Mouse (Mus musculus): ENCODE data around the gene Nup107. TPM values are rescaled to one million over a fixed set of nuclear protein-coding genes. Genes with fewer than 3 reads are reported as not detected.

Gene Nup107
- total and polyA plus RNA-seq, 2 experiments from 2014 or later = 12.5 to 19.0 TPM

DNA sequence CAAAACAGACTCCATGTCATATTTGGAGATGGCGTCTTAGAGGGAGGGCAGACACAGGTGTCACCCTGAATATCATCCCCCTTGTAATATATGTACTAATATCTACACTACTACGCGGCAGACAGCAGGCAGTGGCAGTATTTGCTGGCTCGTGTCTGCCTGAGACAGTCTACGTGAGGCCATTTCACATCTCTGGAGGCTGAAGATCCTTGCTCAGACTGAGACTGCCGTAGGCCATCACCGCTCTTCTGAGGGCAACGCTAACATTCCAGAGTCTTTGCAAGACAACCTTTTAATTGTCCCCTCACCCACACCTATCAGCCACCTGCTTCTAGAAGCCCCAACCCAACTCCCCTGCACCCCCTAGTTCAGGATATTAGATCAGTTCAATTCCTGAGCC lies 79.0 kb downstream of the Nup107 start:
- DNase-seq (ENCODE audit: low spot score) (no peak), ATAC-seq (no peak)
- Histone ChIP-seq H3K9me3 (ENCODE audit: low read length) (no peaks in the 10 kb centered on the region), H3K4me2 (ENCODE audit: low read depth, low read length) (no peak overlapping the region), H3K27ac (no peak overlapping the region), H3K36me3 (ENCODE audit: insufficient read depth, low read length) (no peaks in the 10 kb centered on the region), H3K27me3 (ENCODE audit: insufficient read depth, low read length) (no peaks in the 10 kb centered on the region), H3K4me1 (ENCODE audit: insufficient read depth, low read length) (peaks cover 5% of the 10 kb centered on the region; the same call in 1 of the 2 replicates), H3K9ac (replicated peaks; ENCODE audit: low read length) (no peak overlapping the region), H3K4me3 (ENCODE audit: low read length) (no peak overlapping the region)
- TF ChIP-seq CTCF (IDR thresholded peaks at IDR 0.05; ENCODE audit: low read depth) = no peak
- WGBS = 94% methylated on average over 8 of the region's 8 CpGs

DNA sequence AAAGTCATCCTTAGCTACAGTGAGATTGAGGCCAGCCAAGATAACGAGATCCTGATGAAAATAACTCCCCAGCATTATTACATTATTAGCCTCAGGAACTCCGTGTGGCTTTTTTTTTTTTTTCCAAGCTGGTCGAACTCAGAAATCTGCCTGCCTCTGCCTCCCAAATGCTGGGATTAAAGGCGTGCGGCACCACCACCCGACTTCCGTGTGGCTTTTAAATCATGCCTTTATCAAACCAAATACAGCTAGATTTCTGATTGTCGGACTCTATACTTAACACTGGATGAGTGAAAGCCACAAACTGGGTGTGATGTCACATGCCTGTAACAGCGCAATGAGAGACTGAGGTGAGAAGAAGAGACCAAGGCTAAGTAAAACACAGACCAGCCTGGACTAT lies 79.6 kb downstream of the Nup107 start:
- Histone ChIP-seq H3K4me2 (ENCODE audit: low read depth, low read length) (no peak overlapping the region), H3K4me1 (ENCODE audit: insufficient read depth, low read length) (peaks cover 5% of the 10 kb centered on the region; the same call in 1 of the 2 replicates), H3K27me3 (ENCODE audit: insufficient read depth, low read length) (no peaks in the 10 kb centered on the region), H3K36me3 (ENCODE audit: insufficient read depth, low read length) (no peaks in the 10 kb centered on the region), H3K27ac (no peak overlapping the region), H3K4me3 (ENCODE audit: low read length) (no peak overlapping the region), H3K9ac (replicated peaks; ENCODE audit: low read length) (no peak overlapping the region), H3K9me3 (ENCODE audit: low read length) (no peaks in the 10 kb centered on the region)
- no peak for DNase-seq (ENCODE audit: low spot score)
- 91% methylated on average over 9 of the region's 9 CpGs for WGBS
- no peak for ATAC-seq
- no peak for TF ChIP-seq CTCF (IDR thresholded peaks at IDR 0.05; ENCODE audit: low read depth)

DNA sequence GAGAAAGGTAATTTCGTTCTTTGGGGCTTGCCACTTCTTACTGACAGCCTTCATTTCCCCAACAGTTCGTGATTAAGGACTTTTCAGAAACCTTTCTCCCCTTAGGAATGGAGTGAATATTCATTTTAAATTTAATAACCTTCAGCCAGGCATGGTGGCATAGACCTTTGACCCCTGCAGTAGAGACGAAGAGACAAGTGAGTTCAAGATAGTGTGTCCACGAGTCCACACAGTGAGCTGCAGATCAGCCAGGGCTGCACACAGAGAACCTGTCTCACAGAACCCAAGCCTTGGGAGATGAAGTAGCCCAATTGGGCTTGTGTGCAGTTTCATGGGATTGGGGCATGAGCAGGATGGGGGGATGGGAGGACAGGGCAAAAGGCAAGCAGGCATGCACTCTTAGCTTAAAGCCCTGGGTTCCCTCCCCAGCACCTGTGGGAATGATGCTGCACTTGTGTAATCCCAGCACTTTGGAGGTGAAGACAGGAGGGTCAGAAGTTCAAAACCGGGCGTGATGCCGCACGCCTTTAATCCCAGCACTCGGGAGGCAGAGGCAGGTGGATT lies 80.2 kb downstream of the Nup107 start:
- no peaks in the 10 kb centered on the region for H3K9me3 ChIP-seq (ENCODE audit: low read length)
- H3K9ac ChIP-seq (replicated peaks; ENCODE audit: low read length) = no peak overlapping the region
- H3K4me3 ChIP-seq (ENCODE audit: low read length) = no peak overlapping the region
- ATAC-seq (no peak), DNase-seq (ENCODE audit: low spot score) (no peak)
- 93% methylated on average over 9 of the region's 9 CpGs for WGBS
- no peak overlapping the region for H3K4me2 ChIP-seq (ENCODE audit: low read depth, low read length)
- peaks cover 5% of the 10 kb centered on the region; the same call in 1 of the 2 replicates for H3K4me1 ChIP-seq (ENCODE audit: insufficient read depth, low read length)
- no peak overlapping the region for H3K27ac ChIP-seq
- H3K36me3 ChIP-seq (ENCODE audit: insufficient read depth, low read length) = peaks cover 5% of the 10 kb centered on the region; the same call in 1 of the 2 replicates
- no peak for TF ChIP-seq CTCF (IDR thresholded peaks at IDR 0.05; ENCODE audit: low read depth)
- H3K27me3 ChIP-seq (ENCODE audit: insufficient read depth, low read length) = no peaks in the 10 kb centered on the region

DNA sequence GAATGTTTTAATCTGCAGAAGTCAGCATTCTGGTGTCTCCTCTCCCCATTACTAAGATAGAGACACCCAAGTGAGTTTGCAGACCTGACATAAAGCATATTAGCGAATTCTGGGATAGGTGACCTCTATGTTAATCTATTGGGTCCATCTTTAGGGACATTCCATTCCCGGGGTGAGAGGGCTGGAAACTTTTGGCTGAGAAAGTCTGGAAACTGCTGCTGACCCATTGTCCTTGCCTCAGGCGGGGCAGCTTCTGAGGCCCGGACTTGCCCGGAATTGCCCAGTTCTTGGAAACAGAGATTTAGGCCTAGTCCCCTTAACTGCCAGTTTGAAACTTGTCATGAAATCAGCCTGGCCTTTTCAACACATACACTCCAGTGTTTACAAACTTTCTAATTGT lies 81.1 kb downstream of the Nup107 start:
- TF ChIP-seq CTCF (IDR thresholded peaks at IDR 0.05; ENCODE audit: low read depth) = no peak

DNA sequence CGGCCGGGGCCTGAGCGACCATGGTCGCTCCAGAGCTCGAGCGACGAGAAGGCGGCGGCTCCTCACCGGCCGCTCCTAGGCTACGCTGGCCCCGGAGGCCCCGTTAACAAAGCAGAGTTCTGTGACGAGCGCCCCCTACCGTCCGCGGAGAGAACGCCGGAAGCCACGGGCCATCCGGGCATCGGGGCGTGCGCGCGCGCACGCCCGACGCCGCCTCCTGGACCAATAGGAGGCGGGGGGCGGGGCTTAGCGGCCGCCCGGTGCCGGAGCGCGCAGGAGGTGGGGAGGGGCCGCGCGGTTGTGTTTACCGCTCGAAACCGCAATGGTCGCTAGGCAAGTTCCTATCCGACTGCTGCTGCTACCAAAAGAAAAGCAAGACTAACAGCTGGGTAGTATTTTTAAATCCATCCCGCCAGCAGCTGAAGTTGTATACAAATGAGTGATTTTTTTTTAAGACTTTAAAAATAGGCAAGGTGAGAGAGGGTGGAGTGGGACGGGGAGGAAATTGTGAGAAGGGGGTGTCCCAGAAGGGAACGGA lies 81.8 kb downstream of the Nup107 start, which contains the start of gene Mdm2:
TSS of gene Mdm2 (minus strand) at position 155 of the 538 bp plus-strand sequence.
- Histone ChIP-seq H3K36me3 (ENCODE audit: insufficient read depth, low read length) (peaks cover 6% of the 10 kb centered on the region; the same call in 1 of the 2 replicates), H3K4me3 (ENCODE audit: low read length) (peak within 1 kb of the TSS; percentile 97), H3K4me1 (ENCODE audit: insufficient read depth, low read length) (peaks cover 5% of the 10 kb centered on the region; the same call in 1 of the 2 replicates), H3K27me3 (ENCODE audit: insufficient read depth, low read length) (no peaks in the 10 kb centered on the region), H3K9me3 (ENCODE audit: low read length) (no peaks in the 10 kb centered on the region), H3K27ac (peak within 1 kb of the TSS; percentile 99), H3K9ac (replicated peaks; ENCODE audit: low read length) (peak within 1 kb of the TSS; percentile 100), H3K4me2 (ENCODE audit: low read depth, low read length) (peak within 1 kb of the TSS; percentile 81)
- peak; percentile 95 for ATAC-seq
- 3% methylated on average over 46 of the region's 52 CpGs for WGBS
- TF ChIP-seq CTCF (IDR thresholded peaks at IDR 0.05; ENCODE audit: low read depth) = peak; percentile 73
- DNase-seq (ENCODE audit: low spot score) = peak; percentile 97

More for the DNA sequence above, 81.1 kb downstream of the Nup107 start:
- peak overlapping the region; percentile 76 for H3K4me2 ChIP-seq (ENCODE audit: low read depth, low read length)
- peaks cover 5% of the 10 kb centered on the region; the same call in 1 of the 2 replicates for H3K4me1 ChIP-seq (ENCODE audit: insufficient read depth, low read length)
- H3K36me3 ChIP-seq (ENCODE audit: insufficient read depth, low read length) = peaks cover 6% of the 10 kb centered on the region; the same call in 1 of the 2 replicates
- ATAC-seq (no peak), DNase-seq (ENCODE audit: low spot score) (no peak)
- H3K27ac ChIP-seq = no peak overlapping the region
- H3K4me3 ChIP-seq (ENCODE audit: low read length) = peak overlapping the region; percentile 97
- 73% methylated on average over 5 of the region's 5 CpGs for WGBS
- peak overlapping the region; percentile 100; the same call in 1 of the 2 replicates for H3K9ac ChIP-seq (replicated peaks; ENCODE audit: low read length)
- no peaks in the 10 kb centered on the region for H3K9me3 ChIP-seq (ENCODE audit: low read length)
- H3K27me3 ChIP-seq (ENCODE audit: insufficient read depth, low read length) = no peaks in the 10 kb centered on the region

DNA sequence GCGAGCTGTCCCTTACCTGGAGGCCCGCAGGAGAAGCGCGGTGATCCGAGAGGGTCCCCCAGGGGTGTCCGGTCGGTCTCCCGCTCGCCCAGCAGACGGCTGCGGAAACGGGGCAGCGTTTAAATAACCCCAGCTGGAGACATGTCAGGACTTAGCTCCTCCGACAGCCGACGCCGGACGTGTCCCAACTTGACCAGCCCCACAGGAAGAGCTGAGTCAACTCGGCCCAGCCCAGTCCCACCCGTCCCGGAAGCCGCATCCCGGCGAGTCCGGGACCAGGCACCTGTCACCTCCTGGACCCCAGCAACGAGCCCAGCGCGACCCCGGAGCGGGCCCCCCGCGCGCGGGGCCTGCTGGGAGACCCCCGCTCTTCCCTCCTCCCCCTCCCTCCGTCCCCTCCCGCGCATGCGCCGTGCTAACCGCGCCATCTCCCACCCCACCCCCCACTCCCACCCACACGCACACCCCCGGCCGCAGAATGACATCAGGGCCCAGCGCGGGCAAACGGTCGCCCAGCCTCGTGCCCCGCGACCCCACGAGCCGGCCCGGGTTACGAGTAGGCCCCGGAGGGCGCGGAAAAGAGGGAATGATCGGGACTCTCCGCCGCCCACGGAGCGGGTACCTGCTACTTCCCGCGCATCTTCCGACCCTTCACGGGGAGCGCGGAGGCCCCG lies 82.4 kb downstream of the Nup107 start:
- WGBS = 1% methylated on average over 66 of the region's 71 CpGs
- H3K36me3 ChIP-seq (ENCODE audit: insufficient read depth, low read length) = peaks cover 6% of the 10 kb centered on the region; the same call in 1 of the 2 replicates
- peak; percentile 87 for DNase-seq (ENCODE audit: low spot score)

More for the DNA sequence above, 82.4 kb downstream of the Nup107 start:
- Histone ChIP-seq H3K27me3 (ENCODE audit: insufficient read depth, low read length) (no peaks in the 10 kb centered on the region), H3K9ac (replicated peaks; ENCODE audit: low read length) (peak overlapping the region; percentile 100), H3K27ac (peak overlapping the region; percentile 99), H3K4me2 (ENCODE audit: low read depth, low read length) (peak overlapping the region; percentile 81), H3K4me3 (ENCODE audit: low read length) (peak overlapping the region; percentile 97), H3K4me1 (ENCODE audit: insufficient read depth, low read length) (peaks cover 5% of the 10 kb centered on the region; the same call in 1 of the 2 replicates), H3K9me3 (ENCODE audit: low read length) (no peaks in the 10 kb centered on the region)
- ATAC-seq = peak; percentile 79
- TF ChIP-seq CTCF (IDR thresholded peaks at IDR 0.05; ENCODE audit: low read depth) = no peak
